Mouse (Mus musculus) bone marrow, adult 2 months (tissue): ENCODE data around the gene Pcsk7.

Source experiments
- CTCF ChIP-seq: fragments of 200-500 bp; IDR thresholded peaks from 2 replicates; pipeline ENCODE4 v1.5.1; 2011; ENCODE audit warnings: low read length, control low read depth; ENCODE audit not compliant: control insufficient read depth, insufficient read depth
- POLR2A ChIP-seq: fragments of 200-500 bp; IDR thresholded peaks from 2 replicates; pipeline ENCODE4 v1.6.1; 2011; ENCODE audit warnings: low read depth, mild to moderate bottlenecking, control low read depth, low read length, borderline replicate concordance; ENCODE audit not compliant: control insufficient read depth

- TF ChIP-seq CTCF, result no peak
- no peak for TF ChIP-seq POLR2A
Observed at GRCm38 (mm10) chr9:45877928-45878327, 28.4 kb upstream of the Pcsk7 start.
